Mouse (Mus musculus) heart, adult 2 months (tissue): ENCODE measurements at regions not wholly inside any gene's neighbourhood (a gene's known extent, or its start where the extent isn't known, plus 50 kb on each side); places are given as distances from the start of the nearest gene placed in this dataset.

Experiments
- CTCF ChIP-seq: fragments of 200-600 bp; IDR thresholded peaks from 2 replicates; pipeline ENCODE4 v1.8.1; 2022; ENCODE audit warnings: antibody characterized with exemption, mild to moderate bottlenecking, moderate library complexity
- EP300 ChIP-seq: fragments of 200-500 bp; IDR thresholded peaks from 2 replicates; pipeline ENCODE4 v1.6.1; 2011; ENCODE audit warnings: low read depth, low read length, control low read depth; ENCODE audit not compliant: insufficient read depth
- POLR2A ChIP-seq: fragments of 200-500 bp; IDR thresholded peaks from 2 replicates; pipeline ENCODE4 v1.6.1; 2011; ENCODE audit warnings: mild to moderate bottlenecking, low read depth, low read length, control low read depth; ENCODE audit not compliant: insufficient read depth

GRCm38 (mm10) chr9:101464727-101465427, 213.3 kb upstream of the Ppp2r3a start:
- TF ChIP-seq CTCF (no peak), EP300 (no peak), POLR2A (no peak)
